Mouse (Mus musculus) ovary, adult 10 weeks (tissue): Measurements from ENCODE around the gene Tsc22d1. TPM values are rescaled to one million over a fixed set of nuclear protein-coding genes. Genes with fewer than 3 reads are reported as not detected.

Source experiments
- polyA plus RNA-seq: library from polyadenylated mRNA; stranded (reverse); fragments of 350-450 nt; fragmentation: Illumina TruSeq; extraction: RNeasy Lipid Tissue Mini Kit (QIAGEN cat#74804); gene quantifications from one replicate; pipeline ENCODE4 v1.2.3, GENCODE M21; 2014

The Tsc22d1 gene
- 1,820 TPM for polyA plus RNA-seq

DNA sequence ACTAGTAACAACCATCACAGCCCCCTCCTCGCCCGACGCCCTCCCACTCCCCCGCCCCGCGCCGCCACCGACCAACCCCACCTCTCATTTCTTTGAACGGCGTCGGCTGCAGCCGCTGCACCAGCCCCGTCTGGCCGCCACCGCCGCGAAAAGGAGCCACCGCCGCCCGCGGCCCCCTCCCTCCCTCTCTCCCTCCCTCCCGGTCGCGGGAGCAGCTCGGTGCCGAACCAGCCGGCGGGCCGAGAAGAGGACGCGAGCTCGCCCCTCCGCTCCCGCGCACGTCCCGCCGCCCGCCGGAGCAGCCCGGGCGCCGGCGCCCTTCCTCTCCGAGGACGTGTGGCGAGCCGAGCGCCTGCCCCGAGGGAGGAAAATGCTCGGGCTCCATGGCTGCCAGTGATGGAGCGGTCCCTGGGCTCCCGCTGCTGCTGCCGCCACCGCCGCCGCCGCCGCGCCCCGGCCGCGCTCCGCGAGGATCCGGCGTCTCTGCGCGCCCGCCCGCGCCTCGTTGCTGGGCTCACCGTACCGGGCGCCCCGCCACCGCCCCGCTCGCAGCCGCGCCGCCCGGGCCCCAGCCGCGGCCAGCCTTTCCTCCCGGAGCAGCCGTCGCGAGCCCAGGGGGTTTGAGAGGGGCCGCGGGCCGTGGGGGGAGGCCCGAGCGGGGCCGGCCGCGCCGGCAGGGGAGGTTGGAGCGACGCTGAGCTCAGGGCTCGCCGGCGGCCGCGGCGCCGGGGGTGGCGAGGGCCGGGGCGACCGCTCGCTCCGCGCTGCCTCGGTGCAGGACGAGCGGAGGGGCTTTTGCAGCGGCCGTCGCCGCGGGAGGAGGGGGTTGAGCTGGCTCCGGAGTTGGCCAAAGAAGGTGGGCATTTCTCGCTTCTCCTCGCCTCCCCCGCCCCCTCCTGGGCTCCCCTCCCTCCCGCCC, at the start of gene Tsc22d1:
Tsc22d1 (plus strand) TSS at position 100 of the 919 bp plus-strand sequence.

DNA sequence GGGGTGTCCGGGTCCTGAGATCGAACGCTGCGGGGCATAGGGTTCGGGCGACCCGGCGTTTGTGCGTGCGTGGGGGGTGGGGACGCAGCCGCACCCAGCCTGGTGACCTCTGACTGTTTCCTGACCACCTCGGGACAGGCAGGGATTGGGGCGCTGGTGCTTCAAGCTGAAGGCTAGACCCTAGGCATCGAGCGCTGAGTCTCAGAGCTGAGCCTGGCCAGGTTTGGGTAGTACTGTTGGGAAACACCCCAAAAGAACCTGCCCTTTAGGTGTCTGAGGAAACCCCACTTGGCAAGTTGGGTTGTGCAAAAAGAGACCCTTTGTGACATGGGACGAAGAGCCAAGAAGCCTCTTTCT, 142.1 kb downstream of the Tsc22d1 start, which contains the start of gene Serp2:
Serp2 (minus strand) TSS at position 38 of the 357 bp plus-strand sequence.

Other genes starting within 250 kb of the Tsc22d1 start
- gene Serp2, start 141.9 kb downstream of the Tsc22d1 start, polyA plus RNA-seq: not detected